Mouse (Mus musculus): Measurements from ENCODE around the gene Ror2. TPM values are rescaled to one million over a fixed set of nuclear protein-coding genes. Genes with fewer than 3 reads are reported as not detected.

The Ror2 gene
- polyA plus RNA-seq, 1 experiment from 2014 or later = 3.2 TPM

GRCm38 (mm10) chr13:53096615-53097014 is 189.3 kb downstream of the Ror2 start:
- Histone ChIP-seq H3K27me3 (replicated peaks) (peaks cover 8% of the 10 kb centered on the region), H3K36me3 (replicated peaks) (no peaks in the 10 kb centered on the region), H3K27ac (no peak overlapping the region), H3K4me1 (peaks cover 7% of the 10 kb centered on the region), H3K4me2 (no peak overlapping the region), H3K9ac (no peak overlapping the region), H3K4me3 (no peak overlapping the region), H3K9me3 (no peaks in the 10 kb centered on the region)
- 25% methylated on average over 8 of the region's 8 CpGs for WGBS
- ATAC-seq (replicated peaks) = no peak

- Histone ChIP-seq H3K27ac (no peak overlapping the region), H3K4me2 (no peak overlapping the region), H3K36me3 (replicated peaks) (no peaks in the 10 kb centered on the region), H3K4me1 (peaks cover 7% of the 10 kb centered on the region), H3K9me3 (no peaks in the 10 kb centered on the region), H3K9ac (no peak overlapping the region), H3K27me3 (replicated peaks) (peaks cover 8% of the 10 kb centered on the region), H3K4me3 (no peak overlapping the region)
- ATAC-seq (replicated peaks) = no peak
- 76% methylated on average over 17 of the region's 17 CpGs for WGBS
Observed at GRCm38 (mm10) chr13:53095222-53095621, 190.7 kb downstream of the Ror2 start.

GRCm38 (mm10) chr13:53094658-53095057 is 191.3 kb downstream of the Ror2 start:
- H3K4me1 ChIP-seq = peaks cover 1% of the 10 kb centered on the region; the same call in 1 of the 2 replicates
- 93% methylated on average over 8 of the region's 8 CpGs for WGBS

GRCm38 (mm10) chr13:53093407-53093806 is 192.5 kb downstream of the Ror2 start:
- no peak for ATAC-seq (replicated peaks)
- H3K27ac ChIP-seq = no peak overlapping the region
- 58% methylated on average over 4 of the region's 4 CpGs for WGBS

More at GRCm38 (mm10) chr13:53094658-53095057, 191.3 kb downstream of the Ror2 start:
- H3K4me3 ChIP-seq = no peak overlapping the region
- peaks cover 8% of the 10 kb centered on the region for H3K27me3 ChIP-seq (replicated peaks)
- no peak for ATAC-seq (replicated peaks)
- H3K27ac ChIP-seq = no peak overlapping the region
- H3K36me3 ChIP-seq (replicated peaks) = no peaks in the 10 kb centered on the region
- no peak overlapping the region for H3K4me2 ChIP-seq
- no peaks in the 10 kb centered on the region for H3K9me3 ChIP-seq
- no peak overlapping the region for H3K9ac ChIP-seq

GRCm38 (mm10) chr13:53086552-53087282 is 199.2 kb downstream of the Ror2 start:
- H3K4me2 ChIP-seq = no peak overlapping the region
- ATAC-seq (replicated peaks) = no peak
- H3K4me1 ChIP-seq = no peaks in the 10 kb centered on the region
- H3K9me3 ChIP-seq = no peaks in the 10 kb centered on the region
- H3K4me3 ChIP-seq = no peak overlapping the region
- H3K27me3 ChIP-seq (replicated peaks) = no peaks in the 10 kb centered on the region
- WGBS = 81% methylated on average over 23 of the region's 23 CpGs
- no peak overlapping the region for H3K9ac ChIP-seq
- no peak overlapping the region for H3K27ac ChIP-seq
- H3K36me3 ChIP-seq (replicated peaks) = no peaks in the 10 kb centered on the region

More at GRCm38 (mm10) chr13:53093407-53093806, 192.5 kb downstream of the Ror2 start:
- no peak overlapping the region for H3K4me2 ChIP-seq
- peaks cover 8% of the 10 kb centered on the region for H3K27me3 ChIP-seq (replicated peaks)
- H3K9ac ChIP-seq = no peak overlapping the region
- H3K9me3 ChIP-seq = no peaks in the 10 kb centered on the region
- no peak overlapping the region for H3K4me3 ChIP-seq
- H3K4me1 ChIP-seq = no peaks in the 10 kb centered on the region
- no peaks in the 10 kb centered on the region for H3K36me3 ChIP-seq (replicated peaks)

- Histone ChIP-seq H3K36me3 (replicated peaks) (no peaks in the 10 kb centered on the region), H3K4me1 (peaks cover 11% of the 10 kb centered on the region), H3K27ac (no peak overlapping the region), H3K27me3 (replicated peaks) (no peaks in the 10 kb centered on the region), H3K9me3 (no peaks in the 10 kb centered on the region), H3K9ac (no peak overlapping the region), H3K4me2 (no peak overlapping the region), H3K4me3 (no peak overlapping the region)
- no peak for ATAC-seq (replicated peaks)
- 79% methylated on average over 6 of the region's 6 CpGs for WGBS
Observed at GRCm38 (mm10) chr13:53081846-53082245, 204.1 kb downstream of the Ror2 start.

- H3K9ac ChIP-seq = no peak overlapping the region
- no peak overlapping the region for H3K4me3 ChIP-seq
- H3K27me3 ChIP-seq (replicated peaks) = no peaks in the 10 kb centered on the region
- no peaks in the 10 kb centered on the region for H3K36me3 ChIP-seq (replicated peaks)
- no peaks in the 10 kb centered on the region for H3K9me3 ChIP-seq
- peak overlapping the region; percentile 48; the same call in 1 of the 2 replicates for H3K27ac ChIP-seq
- peak; percentile 71 for ATAC-seq (replicated peaks)
- peaks cover 17% of the 10 kb centered on the region for H3K4me1 ChIP-seq
- WGBS = 30% methylated on average over 15 of the region's 15 CpGs
- peak overlapping the region; percentile 29; the same call in 1 of the 2 replicates for H3K4me2 ChIP-seq
Observed at GRCm38 (mm10) chr13:53077732-53078345, 208.1 kb downstream of the Ror2 start.

- Histone ChIP-seq H3K4me2 (no peak overlapping the region), H3K27ac (no peak overlapping the region), H3K4me3 (no peak overlapping the region), H3K9me3 (no peaks in the 10 kb centered on the region), H3K9ac (no peak overlapping the region), H3K36me3 (replicated peaks) (no peaks in the 10 kb centered on the region), H3K27me3 (replicated peaks) (no peaks in the 10 kb centered on the region), H3K4me1 (peaks cover 17% of the 10 kb centered on the region)
- 38% methylated on average over 5 of the region's 5 CpGs for WGBS
- peak; percentile 34; the same call in 1 of the 2 replicates for ATAC-seq (replicated peaks)
Observed at GRCm38 (mm10) chr13:53075006-53075405, 210.9 kb downstream of the Ror2 start.

- no peaks in the 10 kb centered on the region for H3K36me3 ChIP-seq (replicated peaks)
- no peaks in the 10 kb centered on the region for H3K9me3 ChIP-seq
- 68% methylated on average over 22 of the region's 22 CpGs for WGBS
- H3K27ac ChIP-seq = no peak overlapping the region
- H3K27me3 ChIP-seq (replicated peaks) = no peaks in the 10 kb centered on the region
- no peaks in the 10 kb centered on the region for H3K4me1 ChIP-seq
- H3K4me2 ChIP-seq = no peak overlapping the region
- ATAC-seq (replicated peaks) = no peak
- H3K4me3 ChIP-seq = no peak overlapping the region
- H3K9ac ChIP-seq = no peak overlapping the region
Observed at GRCm38 (mm10) chr13:53069076-53069690, 216.7 kb downstream of the Ror2 start.

- Histone ChIP-seq H3K36me3 (replicated peaks) (no peaks in the 10 kb centered on the region), H3K27ac (no peak overlapping the region), H3K4me3 (no peak overlapping the region), H3K9ac (no peak overlapping the region), H3K4me2 (no peak overlapping the region), H3K9me3 (no peaks in the 10 kb centered on the region), H3K27me3 (replicated peaks) (no peaks in the 10 kb centered on the region), H3K4me1 (no peaks in the 10 kb centered on the region)
- no peak for ATAC-seq (replicated peaks)
- WGBS = 27% methylated on average over 8 of the region's 8 CpGs
Observed at GRCm38 (mm10) chr13:53068461-53068860, 217.5 kb downstream of the Ror2 start.

GRCm38 (mm10) chr13:53067949-53068348 is 218.0 kb downstream of the Ror2 start:
- H3K27ac ChIP-seq = no peak overlapping the region
- no peak for ATAC-seq (replicated peaks)
- WGBS = 80% methylated on average over 11 of the region's 11 CpGs

GRCm38 (mm10) chr13:53065122-53065521 is 220.8 kb downstream of the Ror2 start:
- Histone ChIP-seq H3K9me3 (no peaks in the 10 kb centered on the region), H3K27me3 (replicated peaks) (no peaks in the 10 kb centered on the region), H3K4me1 (no peaks in the 10 kb centered on the region), H3K4me3 (no peak overlapping the region), H3K4me2 (no peak overlapping the region), H3K36me3 (replicated peaks) (no peaks in the 10 kb centered on the region), H3K27ac (no peak overlapping the region), H3K9ac (no peak overlapping the region)
- WGBS = 89% methylated on average over 11 of the region's 11 CpGs
- ATAC-seq (replicated peaks) = no peak

More at GRCm38 (mm10) chr13:53067949-53068348, 218.0 kb downstream of the Ror2 start:
- Histone ChIP-seq H3K27me3 (replicated peaks) (no peaks in the 10 kb centered on the region), H3K9me3 (no peaks in the 10 kb centered on the region), H3K9ac (no peak overlapping the region), H3K36me3 (replicated peaks) (no peaks in the 10 kb centered on the region), H3K4me2 (no peak overlapping the region), H3K4me1 (no peaks in the 10 kb centered on the region), H3K4me3 (no peak overlapping the region)

All from midbrain, embryonic 15.5 days (tissue).